Mouse (Mus musculus): ENCODE results near the gene Amdhd1. TPM values are rescaled to one million over a fixed set of nuclear protein-coding genes. Genes with fewer than 3 reads are reported as not detected.
"Not testable (repeated sequence)": the region's sequence is repeated elsewhere in the genome, so short reads cannot be mapped to it uniquely, and the experiment has no call there.

Amdhd1 gene
- total RNA-seq (2021) (under 1 TPM in 1 of 2 experiments, not detected in 1; 0.20 TPM), polyA plus RNA-seq (2012; rRNA removed) (0.03 and 0.12 TPM in 2 replicates)
- long read RNA-seq, result 0 reads

DNA sequence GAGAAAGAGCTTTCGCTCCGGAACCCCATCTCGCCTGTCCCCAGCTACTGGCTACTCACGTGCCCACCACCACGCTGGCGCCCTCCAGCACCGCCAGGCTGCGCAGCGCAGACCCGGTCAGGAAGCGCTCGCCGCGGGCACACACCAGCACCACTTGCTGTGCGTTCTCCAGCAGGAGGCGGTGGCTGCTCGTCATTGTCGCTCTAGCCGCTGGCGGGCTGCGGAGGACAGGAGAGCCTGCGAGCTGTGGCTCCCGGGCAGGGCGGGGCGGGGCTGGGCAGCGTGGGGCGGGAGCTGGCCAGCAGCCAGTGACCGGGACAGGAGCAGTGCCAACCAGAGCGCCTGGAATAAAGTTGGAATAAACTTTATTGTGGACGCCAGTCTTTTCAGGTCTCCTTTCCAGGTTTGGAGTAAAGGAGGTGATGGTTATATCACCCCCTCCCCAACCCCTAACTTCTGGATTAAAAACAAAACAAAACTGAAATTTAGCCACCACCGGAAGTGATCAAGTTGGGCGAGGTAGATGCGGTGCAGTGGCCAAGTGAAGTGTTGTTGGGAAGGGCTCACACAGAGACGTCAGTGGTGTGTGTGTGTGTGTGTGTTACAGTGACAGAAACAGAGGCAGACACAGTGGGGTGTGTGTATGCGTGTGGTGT is at the start of gene Amdhd1:
Gene Amdhd1, minus strand, starts transcription at position 259 of the 656 bp plus-strand sequence.
- peak; percentile 92 for DNase-seq

- peak; percentile 94 for DNase-seq
These were observed 49.5 kb upstream of the Amdhd1 start, which contains the start of gene Snrpf for GRCm38 (mm10) chr10:93589281-93589848. Gene Snrpf, minus strand, starts transcription at chr10:93589706.

DNA sequence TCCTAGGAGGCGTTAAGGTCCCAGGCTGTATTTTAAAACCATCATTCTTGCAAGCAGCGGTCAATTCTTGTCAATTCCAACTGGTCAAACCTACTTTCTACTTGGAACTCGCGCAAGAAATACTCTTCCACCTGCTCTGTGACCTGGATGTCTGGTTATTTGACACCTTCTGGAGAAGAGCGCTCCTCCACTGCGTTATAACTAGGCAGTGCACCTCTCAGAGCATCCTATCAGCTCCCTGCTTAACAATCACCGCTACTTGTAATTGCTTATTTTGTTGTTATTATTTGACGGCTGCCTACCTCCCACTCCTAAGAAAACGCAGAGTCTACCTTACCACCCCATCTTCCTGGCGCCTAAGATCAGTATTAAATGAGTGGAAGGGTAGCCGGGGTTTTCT is 49.0 kb upstream of the Amdhd1 start:
- no peak for DNase-seq

DNA sequence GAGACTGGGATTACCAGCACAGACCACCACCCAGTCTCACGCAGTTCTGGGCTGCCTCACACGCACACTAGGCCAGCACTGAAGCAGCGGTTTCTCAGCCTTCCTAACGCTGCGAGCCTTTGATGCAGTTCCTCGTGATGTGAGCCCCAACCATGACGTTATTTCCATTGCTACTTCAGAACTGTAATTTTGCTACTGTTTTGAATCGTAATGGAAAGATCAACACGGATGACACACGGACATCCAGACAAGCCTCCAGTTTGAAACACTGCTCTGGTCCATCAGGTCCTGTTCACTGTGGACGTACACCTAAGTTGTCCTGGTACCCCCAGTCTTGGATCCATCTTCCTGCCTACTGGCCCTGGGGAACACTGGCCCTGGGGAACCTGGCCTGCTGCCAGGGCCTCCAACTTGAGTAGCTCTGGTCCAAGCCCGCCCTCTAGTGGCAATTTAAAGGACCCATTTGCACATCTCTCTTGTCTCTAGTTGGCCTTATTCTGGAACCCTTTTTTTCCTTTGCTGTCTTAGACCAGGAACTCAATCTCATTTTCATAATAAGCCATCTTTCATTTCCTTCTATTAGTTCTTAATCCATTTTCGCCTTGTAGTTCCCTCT is 37.5 kb upstream of the Amdhd1 start:
- peak; percentile 75 for DNase-seq

- DNase-seq, result no peak
These were observed 36.1 kb upstream of the Amdhd1 start for GRCm38 (mm10) chr10:93575960-93576359.

DNA sequence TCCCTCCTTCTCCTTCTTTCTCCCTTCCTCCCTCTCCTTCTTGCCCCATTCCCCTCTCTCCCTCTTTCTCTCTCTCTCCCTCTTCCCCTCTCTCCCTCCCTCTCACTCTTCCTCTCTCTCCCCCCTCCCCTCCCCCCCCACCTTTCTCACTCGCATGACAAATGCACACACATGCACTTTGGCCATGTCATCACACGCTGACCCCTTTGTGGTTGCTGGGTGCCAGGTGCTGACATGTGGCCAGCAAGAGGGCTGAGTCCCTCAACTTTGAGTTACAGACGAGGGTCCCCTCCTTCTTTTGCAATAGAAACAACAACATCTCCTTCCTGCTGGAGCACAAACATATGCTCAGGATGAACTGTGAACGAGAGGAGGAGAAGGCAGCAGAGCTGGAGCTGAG is 35.1 kb upstream of the Amdhd1 start:
- DNase-seq, result no peak

GRCm38 (mm10) chr10:93572209-93572608 is 32.4 kb upstream of the Amdhd1 start:
- DNase-seq, result no peak

GRCm38 (mm10) chr10:93568671-93569070 is 28.8 kb upstream of the Amdhd1 start:
- no peak for DNase-seq

DNA sequence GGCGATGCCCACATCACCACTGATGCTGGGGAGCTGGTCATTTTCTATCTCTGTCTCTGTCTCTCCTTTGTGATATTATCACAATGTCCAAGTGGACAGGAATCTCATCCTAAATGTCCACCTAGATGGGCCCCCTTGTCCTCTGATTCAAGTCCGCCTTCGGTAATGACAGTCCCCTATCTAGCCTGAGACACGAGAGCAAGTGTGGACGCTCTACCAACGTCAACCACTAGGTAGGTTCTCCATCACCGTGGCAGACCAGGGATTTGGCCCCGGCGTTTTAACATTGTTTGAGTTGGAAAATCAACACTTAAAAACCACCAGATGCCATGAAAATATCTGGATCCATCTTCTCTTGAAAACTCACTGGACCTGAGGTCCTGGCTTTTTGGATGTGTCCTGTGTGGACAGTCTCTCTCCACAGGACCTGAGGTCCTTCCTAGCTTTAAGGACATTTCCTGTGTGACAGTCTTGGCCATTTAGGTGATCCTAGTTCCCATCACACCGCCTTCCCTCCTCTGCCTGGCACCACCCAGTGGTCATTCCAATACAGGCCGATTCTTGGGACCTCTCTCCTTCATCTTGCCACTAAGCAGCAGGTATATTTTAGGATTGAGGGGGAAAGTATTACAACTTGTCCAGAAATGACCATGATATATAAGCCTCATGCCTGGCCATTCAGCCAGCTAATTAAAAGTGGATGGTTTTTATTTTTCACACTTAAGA is 28.2 kb upstream of the Amdhd1 start:
- DNase-seq, result no peak

DNA sequence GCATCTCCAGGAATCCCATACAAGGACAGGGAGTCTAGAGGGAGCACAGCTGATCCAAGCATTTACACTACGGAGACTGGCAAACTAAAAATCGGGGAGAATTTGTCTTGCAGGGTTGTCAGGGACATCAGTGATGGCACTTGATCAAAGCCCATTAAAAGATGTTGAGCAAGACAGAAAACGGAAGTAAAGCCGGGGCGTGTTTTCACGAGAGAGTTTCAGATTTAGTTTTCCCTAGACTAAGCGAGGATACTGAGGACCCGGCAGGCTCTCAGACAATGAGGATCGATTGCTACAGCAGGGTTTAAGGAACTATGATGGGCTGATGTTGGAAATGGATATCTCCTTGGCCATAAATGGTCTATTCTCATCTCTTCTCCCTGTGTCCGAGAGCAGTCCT is 27.2 kb upstream of the Amdhd1 start:
- no peak for DNase-seq

GRCm38 (mm10) chr10:93564518-93565090 is 24.8 kb upstream of the Amdhd1 start:
- DNase-seq, result no peak

- peak; percentile 81 for DNase-seq
These were observed 20.0 kb upstream of the Amdhd1 start for GRCm38 (mm10) chr10:93559786-93560185.

GRCm38 (mm10) chr10:93557971-93558370 is 18.1 kb upstream of the Amdhd1 start:
- not testable (repeated sequence) for DNase-seq

DNA sequence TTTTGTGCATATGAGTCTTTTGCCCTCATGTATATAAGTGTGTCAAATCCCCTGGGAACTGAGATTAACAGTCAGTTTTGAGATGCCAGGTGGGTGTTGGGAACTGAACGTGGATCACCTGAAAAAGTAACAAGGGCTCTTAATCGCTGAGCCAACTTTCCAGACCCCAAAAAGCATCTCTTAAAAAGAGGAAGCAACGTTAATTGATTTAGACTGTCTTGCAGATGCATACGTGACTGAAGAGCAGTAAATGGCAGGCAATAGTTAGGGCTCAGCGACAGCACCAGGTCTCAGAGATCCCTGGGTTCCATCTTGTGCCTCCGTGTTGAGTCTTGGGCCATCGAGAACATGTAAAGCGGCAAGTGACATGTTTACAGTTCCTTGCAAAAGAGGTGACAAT is 12.8 kb upstream of the Amdhd1 start:
- DNase-seq, result no peak

DNA sequence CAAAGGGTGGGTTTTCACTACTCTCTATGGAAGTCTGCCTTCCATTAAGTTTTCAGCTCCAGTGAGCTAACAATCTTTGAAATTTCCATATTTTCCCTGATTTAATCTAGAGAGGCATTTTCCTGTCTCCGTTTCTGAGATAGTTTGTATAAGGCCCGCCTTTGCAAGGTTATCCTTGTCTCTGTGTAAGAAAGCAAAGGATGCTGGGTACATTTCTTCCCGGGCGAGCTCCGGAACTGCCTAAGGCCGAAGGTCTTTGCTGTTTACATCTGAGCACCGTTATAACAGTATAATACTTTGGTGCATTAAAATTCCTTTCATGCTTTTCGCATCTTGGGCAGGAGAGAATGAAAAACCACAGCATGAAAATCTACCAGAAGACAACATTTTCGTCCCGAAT is 10.0 kb upstream of the Amdhd1 start:
- no peak for DNase-seq

- DNase-seq, result peak; percentile 65
These were observed 9.2 kb upstream of the Amdhd1 start for GRCm38 (mm10) chr10:93548991-93549390.

- DNase-seq, result no peak
These were observed 8.0 kb upstream of the Amdhd1 start for GRCm38 (mm10) chr10:93547741-93548270.

- no peak for DNase-seq
These were observed 4.3 kb upstream of the Amdhd1 start for GRCm38 (mm10) chr10:93544172-93544571.

DNA sequence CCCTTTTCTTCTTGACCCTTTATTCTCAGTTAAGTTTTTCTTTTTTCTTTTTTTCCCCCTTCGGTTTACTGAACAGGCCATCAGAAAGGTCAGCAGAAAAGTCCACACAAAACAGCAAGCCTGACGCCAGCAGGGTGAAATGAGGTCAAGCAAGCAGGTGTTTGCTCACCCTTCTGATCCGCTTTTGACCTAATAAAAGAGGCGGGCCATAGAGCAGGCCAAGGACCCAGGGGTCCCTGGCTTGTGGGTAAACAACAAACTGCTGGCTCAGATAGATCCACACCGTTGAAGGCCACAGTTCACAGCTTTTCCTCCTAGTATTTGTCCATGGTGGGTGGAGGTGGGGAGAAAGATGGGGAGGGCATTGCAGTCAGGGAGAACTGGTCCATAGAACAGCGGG is 3.3 kb upstream of the Amdhd1 start:
- DNase-seq, result peak; percentile 19

DNA sequence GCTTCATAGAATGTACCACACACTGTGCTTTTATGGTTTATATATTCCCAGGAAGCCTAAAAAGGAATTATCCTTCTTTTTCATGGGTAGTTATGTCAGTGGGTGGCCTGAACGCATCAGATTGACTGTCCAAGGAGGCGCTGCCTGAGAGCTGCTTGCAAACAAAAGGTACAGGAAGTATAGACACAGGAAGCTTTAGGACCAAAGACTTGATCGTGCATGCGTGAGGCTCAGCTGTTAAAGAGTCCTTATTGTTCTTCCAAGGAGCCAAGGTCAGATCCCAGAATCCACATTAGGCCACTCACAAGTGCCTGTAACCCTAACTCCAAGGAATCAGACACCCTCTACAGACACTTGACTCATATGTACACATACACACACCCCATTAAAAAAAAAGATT is 2.5 kb upstream of the Amdhd1 start:
- no peak for DNase-seq

- DNase-seq, result no peak
These were observed 1.8 kb upstream of the Amdhd1 start for GRCm38 (mm10) chr10:93541585-93541984.

Data from adrenal gland, adult 2 months (tissue).